Mouse (Mus musculus) kidney, embryonic 16.5 days (tissue): Measurements from ENCODE around the gene Lect2. TPM values are rescaled to one million over a fixed set of nuclear protein-coding genes. Genes with fewer than 3 reads are reported as not detected.

Experiments used
- ATAC-seq: fragments of 200-750 bp; cut with Nextera tagmentation; 2 replicates; pipeline ENCODE4 v1.8.0; 2017; ENCODE audit warnings: moderate TSS enrichment; ENCODE audit not compliant: low FRiP score, low TSS enrichment
- H3K27ac ChIP-seq: fragments of 300-500 bp; sonication (generic); 2 replicates; pipeline ENCODE4 v1.5.1; 2014; ENCODE audit warnings: low read length
- H3K27me3 ChIP-seq: fragments of 300-500 bp; sonication (generic); 2 replicates; pipeline ENCODE4 v1.6.1; 2014; ENCODE audit warnings: low read length, control low read depth, mixed read lengths; ENCODE audit not compliant: insufficient read depth
- H3K36me3 ChIP-seq: fragments of 300-500 bp; sonication (generic); 2 replicates; pipeline ENCODE4 v1.6.1; 2014; ENCODE audit warnings: low read length, control low read depth, mixed read lengths; ENCODE audit not compliant: insufficient read depth
- H3K4me1 ChIP-seq: fragments of 300-500 bp; sonication (generic); 2 replicates; pipeline ENCODE4 v1.6.1; 2014; ENCODE audit warnings: low read length, control low read depth, mixed read lengths; ENCODE audit not compliant: insufficient read depth
- H3K4me2 ChIP-seq: fragments of 300-500 bp; sonication (generic); replicated peaks from 2 replicates; pipeline ENCODE4 v1.6.1; 2014; ENCODE audit warnings: low read depth, low read length
- H3K4me3 ChIP-seq: fragments of 300-500 bp; sonication (generic); 2 replicates; pipeline ENCODE4 v1.5.1; 2014; ENCODE audit warnings: mild to moderate bottlenecking, low read length
- H3K9ac ChIP-seq: fragments of 300-500 bp; sonication (generic); replicated peaks from 2 replicates; pipeline ENCODE4 v1.6.1; 2014; ENCODE audit warnings: low read length
- H3K9me3 ChIP-seq: fragments of 300-500 bp; sonication (generic); 2 replicates; pipeline ENCODE4 v1.6.1; 2016; ENCODE audit warnings: low read length, control low read depth
- WGBS: fragments of 180-500 bp; shearing (Covaris S2); extraction: QIAGEN DNeasy Blood & Tissue Kit; methylation state at CpG from one replicate; pipeline ENCODE4 v1.1.7; 2014; 5-methylcytosine and 5-hydroxymethylcytosine counted together
- polyA plus RNA-seq: library from polyadenylated mRNA; unstranded; fragments of >200 nt; fragmentation: Nextera tagmentation; extraction: Ambion mirVana; gene quantifications from 2 replicates; pipeline ENCODE4 v1.2.1, GENCODE M21; 2015

The Lect2 gene
- polyA plus RNA-seq, 1 experiment from 2014 or later: 1.1 TPM

DNA sequence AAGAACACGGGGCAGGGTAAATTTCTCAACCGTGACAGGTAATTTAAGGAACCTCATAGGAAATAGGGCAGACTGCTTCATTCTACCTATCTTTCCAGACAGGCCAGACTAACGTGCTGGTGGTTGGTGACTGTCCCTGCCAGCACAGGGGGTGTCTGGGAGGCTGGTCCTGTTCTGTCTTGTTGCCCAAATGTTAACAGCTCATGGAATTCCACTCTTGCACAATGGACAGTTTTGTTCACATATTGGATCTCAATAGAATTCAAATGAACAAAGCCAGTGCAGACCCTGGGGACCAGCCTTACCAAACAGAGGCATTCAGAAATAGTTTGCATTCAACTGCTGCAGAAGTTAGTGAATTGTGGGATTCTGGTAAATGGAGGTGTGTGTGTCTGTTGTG is 3.3 kb downstream of the Lect2 start:
- no peaks in the 10 kb centered on the region for H3K36me3 ChIP-seq
- no peak overlapping the region for H3K4me2 ChIP-seq
- 52% methylated on average over 3 of the region's 3 CpGs for WGBS
- no peaks in the 10 kb centered on the region for H3K9me3 ChIP-seq
- no peak overlapping the region for H3K27ac ChIP-seq
- H3K27me3 ChIP-seq: no peaks in the 10 kb centered on the region
- no peak for ATAC-seq
- H3K4me3 ChIP-seq: no peak overlapping the region
- peaks cover 3% of the 10 kb centered on the region; the same call in 1 of the 2 replicates for H3K4me1 ChIP-seq
- H3K9ac ChIP-seq: no peak overlapping the region

DNA sequence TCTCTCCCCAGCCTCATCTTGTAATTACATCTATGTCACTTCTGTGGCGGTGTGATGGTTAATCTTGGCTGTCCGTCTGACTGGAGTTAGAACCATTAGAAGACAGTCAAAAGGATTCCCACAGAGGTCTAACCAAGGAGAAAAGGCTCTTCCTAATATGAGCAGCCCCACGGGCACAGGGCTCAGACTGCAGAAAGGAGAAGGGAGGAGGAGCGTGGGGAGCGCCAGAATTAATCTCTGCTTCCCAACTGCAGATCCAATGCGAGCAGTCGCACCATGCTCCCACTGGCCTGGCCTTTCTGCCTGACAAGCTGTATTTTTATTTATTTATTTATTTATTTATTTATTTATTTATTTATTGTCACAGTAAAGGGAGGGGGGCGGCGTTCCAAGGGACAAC is 4.5 kb downstream of the Lect2 start:
- no peaks in the 10 kb centered on the region for H3K36me3 ChIP-seq
- no peak overlapping the region for H3K4me3 ChIP-seq
- no peaks in the 10 kb centered on the region for H3K27me3 ChIP-seq
- H3K4me1 ChIP-seq: peaks cover 3% of the 10 kb centered on the region; the same call in 1 of the 2 replicates
- no peak for ATAC-seq
- no peak overlapping the region for H3K4me2 ChIP-seq
- H3K27ac ChIP-seq: no peak overlapping the region
- H3K9me3 ChIP-seq: no peaks in the 10 kb centered on the region
- WGBS: 64% methylated on average over 9 of the region's 9 CpGs
- H3K9ac ChIP-seq: no peak overlapping the region

DNA sequence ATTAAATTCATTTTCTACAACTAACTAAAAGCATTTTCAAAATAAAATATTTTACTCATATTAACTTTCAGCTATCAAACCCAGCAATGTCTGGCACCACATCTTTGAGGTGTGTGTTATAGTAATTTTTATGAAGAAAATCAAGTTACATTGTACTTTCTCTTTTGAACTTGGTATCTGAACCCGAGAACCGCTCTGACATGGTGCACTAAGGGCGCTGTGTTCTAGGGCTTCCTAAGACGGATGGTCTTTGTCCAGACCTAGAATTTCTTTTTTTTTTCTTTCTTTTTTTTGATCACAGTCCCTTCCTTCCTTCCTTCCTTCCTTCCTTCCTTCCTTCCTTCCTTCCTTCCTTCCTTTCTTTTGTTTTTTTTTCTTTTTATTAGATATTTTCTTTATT is 8.5 kb downstream of the Lect2 start:
- peaks cover 3% of the 10 kb centered on the region; the same call in 1 of the 2 replicates for H3K9me3 ChIP-seq
- H3K4me3 ChIP-seq: no peak overlapping the region

DNA sequence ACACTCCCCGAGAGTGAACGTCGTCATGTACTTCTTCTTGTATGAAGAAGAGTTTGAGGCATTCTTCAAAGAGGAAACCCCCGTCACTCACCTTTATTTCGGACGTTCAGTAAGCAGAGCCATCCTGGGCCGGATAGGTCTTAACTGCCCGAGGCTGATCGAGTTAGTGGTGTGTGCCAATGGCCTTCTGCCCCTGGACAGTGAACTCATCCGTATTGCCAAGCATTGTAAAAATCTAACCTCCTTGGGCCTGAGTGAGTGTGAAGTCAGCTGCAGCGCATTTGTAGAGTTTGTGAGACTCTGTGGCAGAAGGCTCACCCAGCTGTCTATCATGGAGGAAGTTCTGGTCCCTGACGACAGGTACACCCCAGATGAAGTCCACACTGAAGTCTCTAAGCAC is 11.3 kb downstream of the Lect2 start:
- no peak overlapping the region for H3K4me3 ChIP-seq
- no peaks in the 10 kb centered on the region for H3K27me3 ChIP-seq
- no peak overlapping the region for H3K4me2 ChIP-seq
- no peaks in the 10 kb centered on the region for H3K4me1 ChIP-seq
- peaks cover 11% of the 10 kb centered on the region for H3K9me3 ChIP-seq
- no peak for ATAC-seq
- H3K9ac ChIP-seq: no peak overlapping the region
- 0 out of 2 replicates have a peak, but pooled peaks cover 6% of the 10 kb centered on the region for H3K36me3 ChIP-seq
- no peak overlapping the region for H3K27ac ChIP-seq
- 66% methylated on average over 12 of the region's 12 CpGs for WGBS

More for the DNA sequence above, 8.5 kb downstream of the Lect2 start:
- no peak overlapping the region for H3K27ac ChIP-seq
- no peaks in the 10 kb centered on the region for H3K4me1 ChIP-seq
- H3K27me3 ChIP-seq: no peaks in the 10 kb centered on the region
- no peaks in the 10 kb centered on the region for H3K36me3 ChIP-seq
- H3K4me2 ChIP-seq: no peak overlapping the region
- 93% methylated on average over 4 of the region's 4 CpGs for WGBS
- no peak overlapping the region for H3K9ac ChIP-seq
- ATAC-seq: no peak

DNA sequence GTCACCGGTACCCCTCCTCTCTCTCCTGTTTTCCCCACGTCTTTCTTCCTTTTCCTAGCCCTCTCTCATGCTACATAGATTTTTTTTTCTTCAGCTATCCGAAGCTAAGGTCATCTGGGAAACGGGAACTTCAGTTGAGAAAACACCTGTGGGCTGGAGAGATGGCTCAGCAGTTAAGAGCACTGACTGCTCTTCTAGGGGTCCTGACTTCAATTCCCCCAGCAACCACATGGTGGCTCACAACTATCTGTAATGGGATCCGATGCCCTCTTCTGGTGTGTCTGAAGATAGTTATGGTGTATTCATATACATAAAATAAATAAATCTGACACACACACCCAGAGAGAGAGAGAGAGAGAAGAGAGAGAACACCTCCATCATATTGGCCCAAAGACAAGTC is 12.7 kb downstream of the Lect2 start:
- H3K9ac ChIP-seq: no peak overlapping the region
- ATAC-seq: no peak
- no peaks in the 10 kb centered on the region for H3K27me3 ChIP-seq
- 0 out of 2 replicates have a peak, but pooled peaks cover 6% of the 10 kb centered on the region for H3K36me3 ChIP-seq
- 61% methylated on average over 5 of the region's 5 CpGs for WGBS
- H3K4me2 ChIP-seq: no peak overlapping the region
- no peak overlapping the region for H3K4me3 ChIP-seq
- H3K4me1 ChIP-seq: no peaks in the 10 kb centered on the region
- peaks cover 11% of the 10 kb centered on the region for H3K9me3 ChIP-seq
- no peak overlapping the region for H3K27ac ChIP-seq

DNA sequence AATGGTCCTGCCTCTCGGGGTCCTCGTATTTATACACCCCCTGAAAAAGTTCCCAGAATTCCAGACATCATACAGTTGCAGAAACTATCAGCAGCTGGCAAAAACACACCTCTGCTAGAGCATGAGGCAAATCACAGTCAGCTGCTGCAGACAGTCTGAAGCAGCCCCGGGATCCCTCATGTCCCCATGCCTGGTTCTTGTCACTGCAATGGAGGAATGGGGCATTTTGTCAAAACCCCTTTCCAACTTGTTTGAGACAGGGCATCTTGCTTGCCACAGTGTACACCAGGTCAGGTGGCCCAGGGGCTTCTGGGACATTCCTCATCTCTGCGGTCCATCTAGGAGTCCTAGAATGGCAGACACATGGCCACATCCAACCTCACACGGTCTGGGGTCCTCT is 13.4 kb downstream of the Lect2 start:
- H3K4me1 ChIP-seq: no peaks in the 10 kb centered on the region
- no peak overlapping the region for H3K27ac ChIP-seq
- H3K36me3 ChIP-seq: 0 out of 2 replicates have a peak, but pooled peaks cover 6% of the 10 kb centered on the region
- no peak overlapping the region for H3K4me3 ChIP-seq
- no peak overlapping the region for H3K4me2 ChIP-seq
- 85% methylated on average over 5 of the region's 5 CpGs for WGBS
- H3K27me3 ChIP-seq: no peaks in the 10 kb centered on the region
- H3K9me3 ChIP-seq: peaks cover 11% of the 10 kb centered on the region
- ATAC-seq: no peak
- H3K9ac ChIP-seq: no peak overlapping the region

DNA sequence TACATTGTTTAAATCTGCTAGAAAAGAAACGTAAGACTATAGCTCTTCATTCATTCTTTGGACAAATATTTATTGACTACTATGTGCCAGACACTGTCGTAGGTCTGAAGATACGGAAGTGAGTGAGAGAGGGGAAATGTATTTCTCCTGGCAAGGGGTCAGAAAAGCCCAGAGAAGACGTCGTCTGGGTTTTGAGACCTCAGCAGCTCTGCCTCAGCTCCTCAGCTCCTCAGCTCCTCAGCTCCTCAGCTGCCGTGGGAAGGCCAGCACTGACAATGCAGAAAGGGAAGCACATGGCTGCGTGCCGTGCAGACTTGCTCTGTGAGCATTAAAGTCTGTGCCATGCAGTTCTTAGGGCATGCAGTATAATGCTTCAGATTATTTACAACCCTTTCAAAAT is 18.6 kb downstream of the Lect2 start:
- whole genome bisulfite sequencing: 55% methylated on average over 8 of the region's 8 CpGs
- Histone ChIP-seq H3K4me1 (no peaks in the 10 kb centered on the region), H3K4me3 (no peak overlapping the region), H3K4me2 (no peak overlapping the region), H3K9ac (no peak overlapping the region), H3K27ac (no peak overlapping the region), H3K27me3 (no peaks in the 10 kb centered on the region), H3K36me3 (0 out of 2 replicates have a peak, but pooled peaks cover 6% of the 10 kb centered on the region), H3K9me3 (peaks cover 7% of the 10 kb centered on the region)
- ATAC-seq: no peak

DNA sequence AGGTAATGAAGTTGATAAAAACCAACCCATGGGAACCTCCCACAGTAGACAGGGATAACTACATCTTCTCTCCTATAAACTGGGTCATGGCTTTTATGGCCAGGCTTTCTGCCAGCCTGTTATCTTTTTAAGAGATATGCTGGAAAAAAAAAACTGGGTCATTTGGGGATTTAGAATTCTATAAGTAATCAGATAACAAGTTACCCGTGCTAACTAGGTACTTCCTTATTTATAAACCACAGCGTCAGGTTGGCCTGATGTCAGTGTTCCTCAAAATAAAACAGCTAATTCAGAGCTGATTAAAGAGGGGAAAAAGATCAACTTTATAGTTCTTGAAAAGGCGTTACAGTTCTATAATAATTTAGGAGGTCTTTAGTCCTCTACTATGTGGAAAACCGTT is 19.3 kb downstream of the Lect2 start:
- no peaks in the 10 kb centered on the region for H3K27me3 ChIP-seq
- H3K4me2 ChIP-seq: no peak overlapping the region
- H3K9me3 ChIP-seq: peaks cover 1% of the 10 kb centered on the region
- no peak overlapping the region for H3K27ac ChIP-seq
- WGBS: 76% methylated on average over 4 of the region's 4 CpGs
- 0 out of 2 replicates have a peak, but pooled peaks cover 2% of the 10 kb centered on the region for H3K36me3 ChIP-seq
- H3K4me1 ChIP-seq: no peaks in the 10 kb centered on the region
- no peak overlapping the region for H3K9ac ChIP-seq
- ATAC-seq: no peak
- H3K4me3 ChIP-seq: no peak overlapping the region

DNA sequence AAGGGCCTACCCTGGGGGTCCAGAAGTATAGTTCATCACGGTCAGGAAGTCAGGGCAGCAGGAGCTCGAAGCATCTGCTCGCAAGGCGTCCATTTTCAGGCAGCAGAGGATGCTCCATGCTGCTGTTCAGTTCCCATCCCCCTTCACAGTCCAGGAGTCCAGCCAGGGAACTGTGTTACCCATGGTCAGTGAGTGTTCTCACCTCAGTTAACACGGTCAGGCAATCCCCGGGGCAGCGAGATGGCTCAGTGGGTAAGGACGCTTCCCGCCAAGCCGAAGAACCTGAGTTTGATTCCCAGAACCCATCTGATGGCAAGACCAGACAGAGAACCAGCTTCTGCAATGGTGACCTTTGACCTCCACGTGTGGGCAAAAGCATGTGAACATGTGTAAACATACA is 20.0 kb downstream of the Lect2 start:
- Histone ChIP-seq H3K4me2 (no peak overlapping the region), H3K4me1 (no peaks in the 10 kb centered on the region), H3K4me3 (no peak overlapping the region), H3K9ac (no peak overlapping the region), H3K36me3 (no peaks in the 10 kb centered on the region), H3K9me3 (no peaks in the 10 kb centered on the region; the same call in 1 of the 2 replicates), H3K27me3 (no peaks in the 10 kb centered on the region), H3K27ac (no peak overlapping the region)
- ATAC-seq: no peak
- WGBS: 83% methylated on average over 11 of the region's 11 CpGs

DNA sequence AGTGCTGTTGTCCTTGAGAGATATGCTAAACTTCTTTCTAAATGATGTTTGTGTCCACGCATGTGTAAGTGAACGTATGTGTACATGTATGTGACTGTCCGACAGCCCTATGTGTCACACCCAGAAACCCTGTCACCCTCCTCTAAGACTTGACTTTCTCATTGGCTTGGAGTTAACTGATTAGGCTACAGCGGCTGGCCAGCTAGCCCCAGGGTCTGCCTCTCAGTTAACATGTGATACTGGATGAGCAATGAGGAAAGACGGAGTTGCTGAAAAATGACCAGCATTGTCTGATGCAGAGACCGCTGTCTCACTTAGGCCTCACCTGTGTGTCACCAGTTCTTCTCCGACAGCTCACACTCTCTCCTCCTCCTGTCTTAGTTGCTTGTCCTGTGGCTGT is 20.5 kb downstream of the Lect2 start:
- no peaks in the 10 kb centered on the region for H3K4me1 ChIP-seq
- no peaks in the 10 kb centered on the region for H3K36me3 ChIP-seq
- H3K9me3 ChIP-seq: no peaks in the 10 kb centered on the region
- no peak overlapping the region for H3K4me2 ChIP-seq
- H3K4me3 ChIP-seq: no peak overlapping the region
- H3K27ac ChIP-seq: no peak overlapping the region
- no peak for ATAC-seq
- 93% methylated on average over 7 of the region's 7 CpGs for WGBS
- H3K9ac ChIP-seq: no peak overlapping the region
- no peaks in the 10 kb centered on the region for H3K27me3 ChIP-seq
